Mouse (Mus musculus) gastrocnemius, adult 8-10 months (tissue): ENCODE data around the gene Gpr156. TPM values are rescaled to one million over a fixed set of nuclear protein-coding genes. Genes with fewer than 3 reads are reported as not detected.
"Not testable (repeated sequence)": the region's sequence is repeated elsewhere in the genome, so short reads cannot be mapped to it uniquely, and the experiment has no call there.

Experiments
- DNase-seq, 2 experiments: peaks; one replicate each; pipeline ENCODE4 v3.0.0; 2022; ENCODE audit warnings: low spot score in 2 of 2
- total RNA-seq, 4 experiments: library from RNA; stranded (reverse); gene quantifications; 2 replicates each; pipeline ENCODE4 v1.2.4; 2022

Gene Gpr156
- total RNA-seq, 4 experiments from 2014 or later, result not detected

DNA sequence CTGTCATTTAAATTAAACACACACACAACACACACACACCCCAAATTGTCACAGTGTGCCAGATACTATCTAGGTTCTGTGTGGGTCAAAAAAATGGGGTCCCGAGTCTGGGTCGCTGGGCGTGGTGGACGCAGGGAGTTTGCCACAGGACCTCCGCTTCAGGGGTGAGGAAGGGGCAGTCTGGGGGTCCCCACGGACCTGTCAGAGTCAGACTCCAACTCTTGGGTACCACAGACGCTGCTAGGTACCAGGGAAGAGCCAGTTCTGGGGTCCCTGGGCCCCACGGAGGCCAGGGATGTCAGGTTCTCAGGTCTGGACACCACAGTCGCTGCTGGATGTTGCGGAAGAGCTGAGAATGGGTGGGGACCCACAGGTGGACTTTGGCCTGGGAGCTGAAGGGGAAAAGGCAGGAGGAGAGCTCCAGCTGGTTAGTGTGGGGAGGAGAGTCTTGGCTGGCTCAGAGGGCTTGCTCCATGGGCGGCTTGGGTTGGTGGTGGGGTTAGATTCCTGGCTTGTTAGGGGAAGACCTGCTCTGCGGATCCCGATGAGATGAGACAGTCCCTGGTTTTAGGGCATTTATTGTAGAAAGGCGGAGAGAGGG is 39.9 kb downstream of the Gpr156 start:
- no peak for DNase-seq

DNA sequence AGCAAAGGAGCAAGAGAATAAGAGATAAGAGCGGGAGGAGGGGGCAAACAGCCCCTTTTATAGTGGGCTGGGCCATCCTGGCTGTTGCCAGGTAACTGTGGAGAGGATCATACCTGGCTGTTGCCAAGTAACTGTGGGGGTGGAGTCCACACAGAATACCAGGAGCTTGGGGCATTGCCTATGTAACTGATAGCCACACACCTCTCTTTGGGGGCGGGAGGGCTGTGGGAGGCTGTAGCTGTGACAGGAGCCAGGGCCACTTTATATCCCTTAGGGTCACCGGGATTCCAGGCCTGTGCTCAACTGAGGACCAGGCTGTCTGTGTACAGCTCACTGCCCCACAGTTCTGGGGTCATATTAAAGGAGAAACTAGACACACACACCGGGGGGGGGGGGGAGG is 40.5 kb downstream of the Gpr156 start:
- DNase-seq, result no peak

DNA sequence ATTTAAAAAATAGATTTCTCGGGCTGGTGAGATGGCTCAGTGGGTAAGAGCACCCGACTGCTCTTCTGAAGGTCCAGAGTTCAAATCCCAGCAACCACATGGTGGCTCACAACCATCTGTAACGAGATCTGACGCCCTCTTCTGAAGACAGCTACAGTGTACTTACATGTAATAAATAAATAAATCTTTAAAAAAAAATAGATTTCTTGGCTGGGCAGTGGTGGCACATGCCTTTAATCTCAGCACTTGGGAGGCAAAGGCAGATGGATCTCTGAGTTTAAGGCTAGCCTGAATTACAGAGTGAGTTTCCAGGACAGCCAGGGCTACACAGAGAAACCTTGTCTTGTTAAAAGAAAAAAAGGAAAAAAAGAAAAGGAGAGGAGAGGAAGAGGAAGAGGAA is 46.4 kb downstream of the Gpr156 start:
- DNase-seq, result not testable (repeated sequence)

DNA sequence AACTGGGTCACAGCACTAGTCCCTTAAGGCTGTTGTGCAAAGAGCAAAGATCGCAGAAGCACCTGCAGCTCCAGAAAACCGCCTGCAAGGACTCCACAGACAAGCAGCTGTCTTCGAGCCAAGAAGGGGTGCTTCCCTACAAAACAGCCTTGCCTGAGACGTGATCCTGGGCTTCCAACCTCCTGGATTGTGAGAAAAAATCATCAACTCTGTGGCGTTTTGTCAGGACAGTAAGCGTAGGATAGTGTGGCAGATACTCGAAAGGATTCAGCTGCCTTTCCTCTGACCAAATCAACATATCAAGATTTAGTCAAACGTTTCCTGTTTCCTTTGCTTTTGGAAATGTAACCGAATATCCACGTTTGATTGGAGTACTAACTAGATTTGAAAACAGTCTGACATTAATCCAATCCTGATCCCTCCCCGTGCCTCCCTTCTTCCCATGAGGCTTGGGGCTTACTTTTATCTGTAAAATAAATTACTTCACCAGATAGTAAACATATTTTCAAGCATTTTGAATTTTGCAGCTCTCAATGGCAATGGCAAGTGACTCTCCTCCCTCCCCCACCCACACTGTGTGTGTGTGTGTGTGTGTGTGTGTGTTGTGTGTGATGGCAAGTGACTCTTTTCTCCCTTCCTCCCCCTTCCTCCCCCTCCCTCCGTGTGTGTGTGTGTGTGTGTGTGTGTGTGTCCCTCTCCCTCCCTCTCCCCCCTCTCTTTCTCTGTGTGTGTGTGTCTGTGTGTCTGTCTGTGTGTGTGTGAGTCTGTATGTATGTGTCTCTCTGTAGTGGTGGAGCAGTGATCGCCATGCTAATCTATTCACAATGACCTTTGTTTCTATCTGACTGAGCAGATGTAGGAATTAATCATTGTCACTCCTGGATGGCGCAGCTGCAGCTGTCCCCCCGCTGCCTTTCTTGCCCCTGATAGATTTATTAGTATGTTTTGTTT is 47.3 kb downstream of the Gpr156 start:
- DNase-seq, result no peak

DNA sequence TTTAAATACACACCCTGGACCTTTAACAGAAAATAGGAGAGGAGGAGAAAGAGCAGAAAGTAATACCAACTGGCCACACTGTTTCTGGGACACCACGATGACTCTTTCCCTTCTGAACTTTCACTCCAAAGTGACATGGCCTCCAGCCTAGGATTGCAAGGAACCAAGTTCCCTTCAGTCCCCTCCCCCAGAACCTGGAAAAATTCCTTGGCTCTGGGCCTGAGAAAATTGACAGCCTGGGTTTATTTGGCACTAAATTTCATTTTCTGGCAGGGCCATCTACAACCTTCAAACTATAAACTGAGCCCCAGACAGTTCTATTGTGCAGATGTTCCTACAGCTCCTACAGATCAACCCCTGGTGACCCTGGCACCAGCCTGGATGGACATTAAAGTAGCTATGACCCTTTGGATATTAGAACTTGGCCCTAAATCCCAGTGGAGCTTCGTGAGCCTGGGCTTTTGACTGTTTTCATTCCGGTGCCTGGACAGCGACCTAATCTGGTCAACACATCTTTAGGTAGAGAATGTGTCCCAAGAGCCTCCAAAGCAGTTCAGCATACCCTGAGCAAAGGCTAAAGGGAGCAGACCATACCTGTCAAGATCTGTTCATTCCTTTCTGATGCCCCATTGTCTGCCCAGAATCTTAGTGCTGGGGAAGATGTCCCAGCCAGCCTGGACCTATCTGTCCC is 48.2 kb downstream of the Gpr156 start:
- no peak for DNase-seq

DNA sequence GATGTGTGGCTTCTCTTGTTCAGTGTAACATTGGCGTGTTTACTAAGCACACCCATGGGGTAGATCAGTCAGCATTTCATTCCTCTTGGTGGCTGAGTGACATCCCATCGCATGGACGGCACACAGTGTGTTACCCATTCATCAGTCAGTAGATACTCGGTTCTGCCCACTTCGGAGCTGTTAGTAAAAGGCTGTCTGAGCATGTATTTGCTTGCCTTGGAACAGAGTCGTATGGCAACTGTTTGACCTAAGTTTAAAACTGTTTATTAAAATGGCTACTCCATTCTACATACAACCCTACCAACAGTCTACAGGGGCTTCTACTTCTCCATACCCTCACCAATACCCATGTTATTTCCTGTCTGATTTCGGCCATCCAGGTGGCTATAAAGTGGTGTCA is 50.6 kb downstream of the Gpr156 start:
- DNase-seq, result no peak

DNA sequence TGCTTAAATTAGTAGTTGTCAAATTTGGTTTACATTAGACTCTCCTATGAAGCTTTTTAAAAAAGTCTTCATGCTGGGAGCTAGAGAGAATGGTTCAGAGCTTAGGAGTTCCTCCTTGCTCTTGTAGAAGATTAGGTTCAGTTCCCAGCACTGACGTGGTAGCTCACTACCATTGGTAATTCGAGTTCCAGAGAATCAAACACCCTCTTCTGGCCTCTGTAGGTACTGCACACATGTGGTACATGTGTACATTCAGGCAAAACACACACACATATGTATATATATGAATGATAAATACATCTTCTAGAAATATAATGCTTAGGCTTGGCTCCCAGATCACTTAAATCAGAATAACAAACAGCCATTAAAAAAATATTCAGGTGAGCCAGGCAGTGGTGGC is 51.1 kb downstream of the Gpr156 start:
- DNase-seq, result no peak

- no peak for DNase-seq
These were observed 55.2 kb downstream of the Gpr156 start for GRCm38 (mm10) chr16:37971522-37971921.

GRCm38 (mm10) chr16:37972357-37972756 is 56.1 kb downstream of the Gpr156 start:
- no peak for DNase-seq

DNA sequence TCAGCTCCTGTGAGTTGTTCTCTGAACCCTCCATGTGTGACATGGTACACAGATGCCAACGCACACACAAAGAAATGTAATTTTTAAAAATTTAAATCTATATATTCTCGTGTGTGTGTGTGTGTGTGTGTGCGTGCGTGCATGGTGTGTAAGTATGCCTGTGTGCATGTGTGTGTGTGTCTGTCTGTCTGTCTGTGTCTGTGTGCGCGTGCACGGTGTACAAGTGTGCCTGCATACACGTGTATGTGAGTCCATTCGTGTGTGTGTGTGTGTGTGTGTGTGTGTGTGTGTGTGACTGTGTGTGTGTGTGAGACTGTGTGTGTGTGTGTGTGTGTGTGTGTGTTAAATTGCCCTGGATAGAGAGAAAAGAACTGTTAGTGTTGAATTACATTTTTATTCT is 56.9 kb downstream of the Gpr156 start:
- not testable (repeated sequence) for DNase-seq

DNA sequence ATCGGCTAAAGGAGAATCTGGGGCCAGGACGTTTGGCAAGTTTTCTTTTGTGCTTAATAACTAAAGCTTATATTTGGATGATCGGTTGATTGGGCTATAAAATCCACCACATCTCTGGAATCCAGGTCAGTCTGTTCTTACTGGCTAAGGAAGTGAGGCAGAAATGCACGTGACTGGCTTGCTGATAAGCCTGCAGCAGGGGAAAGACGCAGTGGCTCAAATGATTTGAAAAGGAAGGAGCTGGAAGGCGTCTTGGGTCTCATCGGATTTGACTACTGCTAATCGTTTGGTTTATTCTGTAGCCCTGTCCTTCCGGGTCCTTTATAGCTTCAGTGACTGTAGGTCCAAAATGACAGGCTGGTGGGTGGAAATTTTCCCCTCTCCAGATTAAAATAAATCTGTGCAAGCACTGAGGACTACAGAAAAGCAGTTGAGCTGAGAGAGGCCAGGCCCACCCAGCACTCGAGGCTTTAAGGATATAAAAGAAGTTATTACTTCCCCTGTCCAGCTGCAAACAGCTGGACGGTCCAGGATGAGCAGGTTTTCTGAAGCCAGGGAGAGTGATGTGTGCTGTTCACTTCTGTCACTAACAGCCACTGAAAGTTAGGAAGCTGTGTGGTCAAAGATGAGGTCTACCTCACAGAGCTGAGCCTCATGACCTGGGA is 57.7 kb downstream of the Gpr156 start:
- DNase-seq, result no peak

GRCm38 (mm10) chr16:37974520-37975340 is 58.4 kb downstream of the Gpr156 start:
- DNase-seq, result no peak

GRCm38 (mm10) chr16:37981907-37982306 is 65.6 kb downstream of the Gpr156 start:
- no peak for DNase-seq

DNA sequence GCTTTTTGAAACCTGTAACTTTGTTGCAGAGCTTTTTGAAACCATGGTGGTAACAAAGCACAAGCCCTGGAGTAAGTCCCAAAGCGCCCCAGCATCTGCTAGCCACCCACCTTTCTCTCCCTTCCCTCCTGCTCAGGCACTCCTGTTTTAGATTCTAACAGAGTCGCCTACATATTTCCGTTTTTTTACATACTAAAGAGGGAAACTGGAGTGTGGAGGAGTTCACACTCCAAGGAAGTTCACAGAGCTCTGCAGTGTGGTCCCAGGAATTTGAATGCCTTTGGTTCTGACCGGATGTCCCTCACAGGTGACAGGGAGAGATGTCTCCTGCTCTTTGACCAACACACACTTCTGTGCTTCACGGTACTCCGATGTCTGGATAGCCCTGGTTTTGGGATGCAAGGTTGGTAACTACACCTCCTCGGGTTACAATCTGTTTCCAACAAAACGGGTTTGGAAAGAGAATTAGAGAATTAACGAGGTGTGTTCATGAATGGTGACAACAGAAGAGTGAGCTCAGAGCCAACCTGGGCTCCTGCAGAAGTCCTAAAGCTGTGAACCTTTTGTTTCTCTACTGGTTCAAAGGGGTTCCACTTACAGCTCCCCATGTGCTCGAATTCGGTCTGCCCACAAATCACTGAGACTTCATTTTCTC is 72.0 kb downstream of the Gpr156 start:
- no peak for DNase-seq

- DNase-seq, result no peak
These were observed 73.5 kb downstream of the Gpr156 start for GRCm38 (mm10) chr16:37989796-37990195.

DNA sequence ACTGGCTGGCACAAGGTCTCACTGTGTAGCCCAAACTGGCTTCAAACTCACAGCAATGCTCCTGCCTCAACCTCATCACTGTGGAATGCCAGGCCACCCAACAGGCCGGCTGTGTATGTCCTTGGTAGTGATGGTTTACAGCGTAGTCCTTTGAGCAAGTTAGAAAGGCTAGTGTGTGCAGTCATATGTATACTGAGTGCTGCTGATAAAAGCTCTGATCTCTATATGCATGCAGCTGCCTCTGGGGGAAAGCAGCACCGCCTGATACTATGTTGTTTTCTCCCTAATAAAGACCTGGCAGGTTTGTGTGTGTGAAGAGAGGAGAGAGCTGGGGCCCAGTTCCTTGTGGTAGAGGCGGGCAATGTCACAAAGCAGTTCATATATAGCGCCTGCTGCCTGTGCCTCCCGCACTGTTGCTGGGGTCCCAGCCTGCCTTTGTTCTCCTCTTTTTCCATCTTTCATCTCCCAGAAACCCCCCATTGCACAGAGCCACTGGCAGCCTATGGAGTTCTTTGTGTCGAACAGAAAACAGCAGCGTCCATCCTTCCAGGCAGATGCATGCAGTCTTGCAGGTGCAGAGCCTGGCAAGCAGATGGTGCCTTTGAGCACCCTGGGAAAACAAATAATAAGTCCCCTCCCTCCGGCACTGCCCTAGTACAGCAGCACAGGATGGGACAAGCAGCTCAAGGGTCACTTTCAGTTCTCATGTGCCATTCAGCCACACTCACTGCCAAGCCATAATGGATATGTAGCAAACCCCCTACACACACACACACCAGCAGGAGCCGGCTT is 74.5 kb downstream of the Gpr156 start:
- DNase-seq, result no peak

GRCm38 (mm10) chr16:37992806-37993205 is 76.5 kb downstream of the Gpr156 start:
- no peak for DNase-seq

DNA sequence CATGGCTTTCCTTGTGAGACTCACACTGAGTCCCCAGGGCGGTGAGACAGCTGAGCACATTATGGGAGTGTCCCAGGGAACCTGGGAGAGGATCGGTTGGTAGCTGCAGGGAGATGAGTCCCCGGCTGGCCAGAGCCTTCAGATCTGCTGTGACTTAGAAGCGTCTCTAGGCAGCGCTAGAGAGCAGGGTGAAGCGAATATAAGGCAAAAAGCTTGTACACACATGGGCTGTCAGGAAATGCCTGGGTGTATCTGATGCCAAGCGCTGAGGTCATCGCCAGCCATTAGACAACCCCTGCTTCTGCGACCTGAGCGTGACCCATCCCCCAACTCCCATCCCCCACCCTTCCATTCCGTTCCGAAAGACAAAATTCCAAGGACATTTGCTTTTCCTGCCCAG is 78.4 kb downstream of the Gpr156 start:
- peak; percentile 40 to 53 for DNase-seq

DNA sequence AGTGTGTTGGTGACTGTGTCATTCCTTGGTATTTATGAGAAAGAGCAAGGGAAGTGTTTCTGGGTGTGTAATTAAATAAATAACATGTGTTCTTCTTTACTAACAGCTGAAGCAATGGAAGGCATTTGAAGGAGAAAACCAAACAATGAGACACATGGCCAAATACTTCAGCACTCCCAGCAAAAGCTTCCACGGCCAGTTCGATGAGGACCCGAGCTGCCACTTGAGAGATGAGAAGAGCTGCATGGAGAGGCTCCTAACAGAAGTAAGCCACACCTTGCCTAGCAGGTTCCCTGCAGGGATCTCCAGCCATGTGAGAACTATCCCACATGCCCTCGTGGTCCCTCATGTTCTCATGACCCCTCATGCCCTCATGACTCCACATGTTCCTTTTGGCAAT is 81.5 kb downstream of the Gpr156 start:
- no peak for DNase-seq
